Mouse (Mus musculus): ENCODE data around the gene Prkg1. TPM values are rescaled to one million over a fixed set of nuclear protein-coding genes. Genes with fewer than 3 reads are reported as not detected.

The Prkg1 gene
- polyA plus RNA-seq, 1 experiment, result 23.3 TPM

- Histone ChIP-seq H3K4me1 (ENCODE audit: control insufficient read depth, insufficient read depth, low read length) (0 out of 2 replicates have a peak, but pooled peaks cover 3% of the 10 kb centered on the region), H3K27ac (ENCODE audit: insufficient read depth, low read length) (no peak overlapping the region), H3K4me3 (ENCODE audit: insufficient read depth, low read length) (no peak overlapping the region)
- no peak for TF ChIP-seq POLR2A (IDR thresholded peaks at IDR 0.05; ENCODE audit: low read depth, low read length)
- TF ChIP-seq CTCF (IDR thresholded peaks at IDR 0.05; ENCODE audit: borderline replicate concordance, insufficient read depth, low read length), result no peak
Measured at GRCm38 (mm10) chr19:31153399-31153798, 611.4 kb downstream of the Prkg1 start.

- Histone ChIP-seq H3K4me3 (ENCODE audit: insufficient read depth, low read length) (no peak overlapping the region), H3K27ac (ENCODE audit: insufficient read depth, low read length) (no peak overlapping the region), H3K4me1 (ENCODE audit: control insufficient read depth, insufficient read depth, low read length) (0 out of 2 replicates have a peak, but pooled peaks cover 3% of the 10 kb centered on the region)
- TF ChIP-seq POLR2A (IDR thresholded peaks at IDR 0.05; ENCODE audit: low read depth, low read length) (no peak), CTCF (IDR thresholded peaks at IDR 0.05; ENCODE audit: borderline replicate concordance, insufficient read depth, low read length) (no peak)
Measured at GRCm38 (mm10) chr19:31149902-31150301, 614.9 kb downstream of the Prkg1 start.

DNA sequence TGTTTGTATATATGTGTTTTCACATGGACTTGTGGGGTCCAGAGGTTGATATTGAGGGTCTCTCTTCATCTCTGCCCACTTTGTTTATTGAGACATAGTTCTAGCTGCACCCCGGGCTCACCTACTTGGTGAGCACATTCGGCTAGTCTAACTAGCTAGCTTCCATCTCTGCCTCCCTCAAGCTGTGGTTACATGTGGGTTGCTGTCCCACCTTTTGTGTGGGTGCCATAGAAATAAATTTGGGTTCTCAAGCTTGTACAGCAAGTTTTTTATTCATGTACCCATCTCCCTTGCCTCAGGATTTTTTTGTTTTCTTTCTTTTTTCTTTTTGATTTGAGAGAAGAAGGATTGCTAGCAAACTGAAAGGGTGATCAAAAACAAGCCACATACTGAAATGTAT is 617.4 kb downstream of the Prkg1 start:
- Histone ChIP-seq H3K27ac (ENCODE audit: insufficient read depth, low read length) (no peak overlapping the region), H3K4me3 (ENCODE audit: insufficient read depth, low read length) (no peak overlapping the region), H3K4me1 (ENCODE audit: control insufficient read depth, insufficient read depth, low read length) (no peaks in the 10 kb centered on the region)
- TF ChIP-seq CTCF (IDR thresholded peaks at IDR 0.05; ENCODE audit: borderline replicate concordance, insufficient read depth, low read length) (no peak), POLR2A (IDR thresholded peaks at IDR 0.05; ENCODE audit: low read depth, low read length) (no peak)

GRCm38 (mm10) chr19:31146156-31146555 is 618.7 kb downstream of the Prkg1 start:
- no peak overlapping the region for H3K27ac ChIP-seq (ENCODE audit: insufficient read depth, low read length)
- H3K4me3 ChIP-seq (ENCODE audit: insufficient read depth, low read length), result no peak overlapping the region
- no peaks in the 10 kb centered on the region for H3K4me1 ChIP-seq (ENCODE audit: control insufficient read depth, insufficient read depth, low read length)
- TF ChIP-seq CTCF (IDR thresholded peaks at IDR 0.05; ENCODE audit: borderline replicate concordance, insufficient read depth, low read length) (no peak), POLR2A (IDR thresholded peaks at IDR 0.05; ENCODE audit: low read depth, low read length) (no peak)

DNA sequence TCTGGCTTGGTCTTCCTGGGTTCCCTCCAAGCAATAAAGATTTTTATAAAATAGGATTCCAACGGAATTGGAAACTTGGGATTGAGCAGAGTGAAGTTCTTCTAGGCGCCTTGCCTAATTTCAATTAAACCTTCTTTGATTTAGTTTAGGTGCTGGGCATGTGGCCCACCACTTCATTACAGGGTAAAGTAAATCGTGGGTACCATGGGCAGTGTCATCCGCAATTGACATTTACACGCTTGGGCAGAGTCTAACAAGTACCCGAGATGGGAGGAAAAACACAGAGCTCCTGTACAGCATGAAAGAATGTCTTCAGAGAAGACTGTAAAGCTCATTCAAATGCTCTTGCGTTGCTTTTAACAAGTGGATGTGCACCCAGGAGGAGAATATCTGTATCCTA is 622.9 kb downstream of the Prkg1 start:
- Histone ChIP-seq H3K27ac (ENCODE audit: insufficient read depth, low read length) (no peak overlapping the region), H3K4me1 (ENCODE audit: control insufficient read depth, insufficient read depth, low read length) (no peaks in the 10 kb centered on the region; the same call in 1 of the 2 replicates), H3K4me3 (ENCODE audit: insufficient read depth, low read length) (no peak overlapping the region)
- TF ChIP-seq POLR2A (IDR thresholded peaks at IDR 0.05; ENCODE audit: low read depth, low read length), result no peak

DNA sequence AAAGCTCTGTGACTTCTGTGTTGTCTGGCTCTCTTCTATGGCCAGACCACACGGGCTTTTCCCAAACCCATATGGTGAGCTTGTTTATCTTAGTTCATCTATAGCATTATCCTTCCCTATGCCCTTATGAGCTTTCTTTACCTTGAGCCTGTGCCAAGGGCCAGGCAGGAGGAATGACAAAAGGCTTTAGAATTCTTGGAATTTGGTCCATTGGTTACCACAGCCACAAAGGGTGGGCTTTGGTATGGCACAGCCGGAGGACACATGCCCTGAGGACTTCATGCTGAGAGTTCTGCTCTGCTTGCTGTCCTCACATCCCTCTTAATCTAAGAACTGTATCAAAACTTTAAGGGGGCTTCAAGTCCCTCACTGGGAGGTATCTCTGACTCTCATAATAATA is 628.5 kb downstream of the Prkg1 start:
- 0 out of 2 replicates have a peak overlapping the region, but pooled peaks have one; percentile 41 for H3K27ac ChIP-seq (ENCODE audit: insufficient read depth, low read length)
- no peak overlapping the region for H3K4me3 ChIP-seq (ENCODE audit: insufficient read depth, low read length)
- H3K4me1 ChIP-seq (ENCODE audit: control insufficient read depth, insufficient read depth, low read length), result peaks cover 7% of the 10 kb centered on the region
- no peak for TF ChIP-seq POLR2A (IDR thresholded peaks at IDR 0.05; ENCODE audit: low read depth, low read length)
- no peak for TF ChIP-seq CTCF (IDR thresholded peaks at IDR 0.05; ENCODE audit: borderline replicate concordance, insufficient read depth, low read length)

DNA sequence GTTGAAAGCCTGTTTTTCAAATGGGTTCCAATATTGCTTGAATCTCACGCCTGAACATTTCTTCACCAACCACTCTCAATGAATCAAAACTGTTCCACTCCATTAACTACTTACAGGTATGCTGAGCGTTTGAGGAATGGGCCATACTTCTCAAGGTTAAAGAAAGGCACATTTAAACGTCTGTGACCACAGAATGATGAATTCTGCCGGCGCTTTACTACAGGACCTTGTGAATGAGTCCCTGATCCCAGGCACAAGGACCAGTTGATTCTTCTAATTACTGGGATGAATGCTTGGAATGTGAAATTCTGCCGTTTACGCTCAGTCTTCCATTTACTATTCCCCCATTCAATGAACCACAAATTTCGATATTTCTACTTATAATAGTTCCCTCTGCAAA is 632.2 kb downstream of the Prkg1 start:
- Histone ChIP-seq H3K4me3 (ENCODE audit: insufficient read depth, low read length) (no peak overlapping the region), H3K27ac (ENCODE audit: insufficient read depth, low read length) (no peak overlapping the region), H3K4me1 (ENCODE audit: control insufficient read depth, insufficient read depth, low read length) (peaks cover 7% of the 10 kb centered on the region)
- TF ChIP-seq POLR2A (IDR thresholded peaks at IDR 0.05; ENCODE audit: low read depth, low read length) (no peak), CTCF (IDR thresholded peaks at IDR 0.05; ENCODE audit: borderline replicate concordance, insufficient read depth, low read length) (no peak)

DNA sequence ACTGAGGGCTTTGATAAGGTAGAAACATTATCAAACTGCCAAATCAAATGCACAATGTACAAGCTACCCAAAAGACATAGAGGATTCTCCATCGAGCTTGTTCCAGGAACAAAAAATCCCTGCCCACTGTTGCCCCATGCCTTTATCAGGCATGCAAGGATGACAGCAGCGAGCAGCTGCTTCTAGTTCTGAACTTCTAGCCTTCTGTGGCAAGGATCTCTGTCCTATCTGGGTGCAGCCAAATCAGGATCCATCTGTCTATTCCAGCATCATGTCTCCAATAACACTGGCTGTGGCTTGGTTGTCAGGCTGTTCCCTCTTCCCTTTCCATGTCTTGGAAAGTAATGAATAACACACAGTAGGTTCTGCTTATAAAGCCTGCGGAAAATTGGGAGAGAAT is 640.2 kb downstream of the Prkg1 start:
- Histone ChIP-seq H3K27ac (ENCODE audit: insufficient read depth, low read length) (no peak overlapping the region), H3K4me1 (ENCODE audit: control insufficient read depth, insufficient read depth, low read length) (no peaks in the 10 kb centered on the region), H3K4me3 (ENCODE audit: insufficient read depth, low read length) (no peak overlapping the region)
- TF ChIP-seq POLR2A (IDR thresholded peaks at IDR 0.05; ENCODE audit: low read depth, low read length), result no peak
- TF ChIP-seq CTCF (IDR thresholded peaks at IDR 0.05; ENCODE audit: borderline replicate concordance, insufficient read depth, low read length), result no peak

GRCm38 (mm10) chr19:31114690-31115089 is 650.1 kb downstream of the Prkg1 start:
- peaks cover 6% of the 10 kb centered on the region; the same call in 1 of the 2 replicates for H3K4me1 ChIP-seq (ENCODE audit: control insufficient read depth, insufficient read depth, low read length)
- no peak overlapping the region for H3K4me3 ChIP-seq (ENCODE audit: insufficient read depth, low read length)
- TF ChIP-seq POLR2A (IDR thresholded peaks at IDR 0.05; ENCODE audit: low read depth, low read length) (no peak), CTCF (IDR thresholded peaks at IDR 0.05; ENCODE audit: borderline replicate concordance, insufficient read depth, low read length) (no peak)
- H3K27ac ChIP-seq (ENCODE audit: insufficient read depth, low read length), result peak overlapping the region; percentile 49

DNA sequence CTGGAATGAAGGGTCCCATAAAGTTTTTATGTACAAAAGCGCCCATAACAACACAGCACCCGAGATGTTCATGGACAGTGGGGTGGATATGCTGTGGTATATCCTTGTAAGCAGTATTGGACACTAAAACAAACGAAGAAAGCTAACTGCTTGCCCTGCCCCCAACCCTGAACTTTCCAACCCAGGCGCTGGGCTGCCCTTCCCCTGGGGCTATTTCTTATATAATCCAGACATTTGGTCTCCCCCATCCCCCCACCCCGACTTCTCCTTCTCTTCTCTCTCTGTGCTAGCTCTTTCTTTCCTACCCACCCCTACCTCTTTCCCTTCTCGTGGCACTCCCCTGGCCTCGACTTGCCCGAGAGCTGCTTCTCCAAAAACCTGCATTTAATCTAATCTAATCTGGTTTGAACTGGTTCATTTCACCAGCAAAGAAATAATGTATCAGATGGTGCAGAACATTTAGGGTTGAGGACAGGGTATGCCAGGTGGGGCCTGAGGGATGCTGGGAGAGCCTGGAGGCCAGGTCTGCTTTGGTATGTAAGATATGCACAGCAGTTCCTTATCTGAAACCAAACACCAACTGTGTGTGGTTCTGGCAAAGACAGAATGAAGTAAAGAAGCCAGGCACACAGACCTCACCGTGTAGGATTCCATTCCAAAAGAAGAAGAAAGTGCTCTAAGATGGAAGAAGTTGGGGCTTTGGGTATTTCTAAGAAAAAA is 657.8 kb downstream of the Prkg1 start:
- TF ChIP-seq POLR2A (IDR thresholded peaks at IDR 0.05; ENCODE audit: low read depth, low read length) (no peak), CTCF (IDR thresholded peaks at IDR 0.05; ENCODE audit: borderline replicate concordance, insufficient read depth, low read length) (no peak)
- H3K4me1 ChIP-seq (ENCODE audit: control insufficient read depth, insufficient read depth, low read length), result no peaks in the 10 kb centered on the region
- no peak overlapping the region for H3K27ac ChIP-seq (ENCODE audit: insufficient read depth, low read length)
- no peak overlapping the region for H3K4me3 ChIP-seq (ENCODE audit: insufficient read depth, low read length)
